Comparison of ENCODE assay signal across 23 mouse cellular contexts in the genomic region with DNA sequence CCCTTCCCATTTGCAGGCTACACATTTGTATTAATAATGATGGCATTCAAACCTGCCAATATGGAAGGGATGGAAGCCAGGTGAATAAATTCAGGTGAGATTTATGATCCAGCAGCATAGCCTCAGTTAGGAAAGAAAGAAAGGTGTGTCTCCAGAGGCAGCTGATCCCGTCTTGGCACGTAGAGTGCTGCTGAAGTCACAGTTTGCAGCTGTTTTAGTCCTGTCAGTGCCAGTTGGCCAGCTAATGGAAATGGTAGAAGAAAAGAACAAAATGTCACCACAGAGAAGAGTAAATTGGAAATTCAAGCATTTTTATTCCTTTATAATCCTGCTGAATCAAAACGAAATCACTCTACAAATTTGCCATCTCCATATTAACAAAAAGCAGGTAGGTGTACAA.
DNase-seq lines count a peak whose midpoint lies in the region; ATAC-seq and TF ChIP-seq lines count a peak whose summit lies in the region.
"Had no signal": no experiment of that assay in that cellular context is flagged by ENCODE, and none has a peak within 500 bp of the region (broad histone marks: within the 10 kb centered on the region; RNA-seq: fewer than 3 reads in every experiment).

No protein-coding gene starts in this region.

- H3K4me3 ChIP-seq in gastrocnemius, adult 2 months = no peak overlapping the region
- no peak overlapping the region for H3K4me3 ChIP-seq in limb, embryonic 13.5 days
- H3K4me3 ChIP-seq in limb, embryonic 10.5 days = no peak overlapping the region
- no peak overlapping the region for H3K4me3 ChIP-seq in limb, embryonic 14.5 days (replicated peaks; ENCODE audit: low read length)
- H3K4me3 ChIP-seq: embryonic facial prominence, embryonic 15.5 days; hindbrain, embryonic 12.5 days; hindbrain, embryonic 15.5 days had no signal

- no peak for TF ChIP-seq CTCF in gastrocnemius, adult 2 months (IDR thresholded peaks at IDR 0.05)

- TF ChIP-seq POLR2A in limb, embryonic 14.5 days (IDR thresholded peaks at IDR 0.05; ENCODE audit: borderline replicate concordance, extremely low read depth, insufficient read depth, insufficient read length) = no peak

- no peaks in the 10 kb centered on the region for H3K27me3 ChIP-seq in limb, embryonic 13.5 days
- H3K27me3 ChIP-seq in limb, embryonic 10.5 days (ENCODE audit: low read depth, poor library complexity, severe bottlenecking) = no peaks in the 10 kb centered on the region
- H3K27me3 ChIP-seq in limb, embryonic 14.5 days (ENCODE audit: control insufficient read depth, insufficient read depth, low read length) = no peaks in the 10 kb centered on the region
- H3K27me3 ChIP-seq: embryonic facial prominence, embryonic 15.5 days; hindbrain, embryonic 12.5 days; hindbrain, embryonic 15.5 days had no signal

- intact Hi-C loops in gastrocnemius, adult 2 months (cut with DNase I) = no loop called here

- H3K4me2 ChIP-seq in limb, embryonic 13.5 days (replicated peaks) = no peak overlapping the region
- no peak overlapping the region for H3K4me2 ChIP-seq in limb, embryonic 14.5 days (replicated peaks; ENCODE audit: low read depth, low read length, severe bottlenecking)
- H3K4me2 ChIP-seq: embryonic facial prominence, embryonic 15.5 days; heart, embryonic 11.5 days; hindbrain, embryonic 12.5 days; hindbrain, embryonic 15.5 days had no signal

- WGBS in limb, embryonic 13.5 days = 65% methylated on average over 3 of the region's 3 CpGs
- 85% methylated on average over 3 of the region's 3 CpGs for whole genome bisulfite sequencing in limb, embryonic 10.5 days
- WGBS in limb, embryonic 14.5 days = 59% methylated on average over 3 of the region's 3 CpGs

- no peak overlapping the region for H3K9ac ChIP-seq in limb, embryonic 13.5 days
- H3K9ac ChIP-seq in limb, embryonic 14.5 days (ENCODE audit: low read depth, low read length, severe bottlenecking) = no peak overlapping the region
- H3K9ac ChIP-seq: embryonic facial prominence, embryonic 15.5 days; forebrain, postnatal 0 days; hindbrain, embryonic 12.5 days; hindbrain, embryonic 15.5 days had no signal

- peak; percentile 29 for DNase-seq in gastrocnemius, adult 2 months
- DNase-seq in gastrocnemius, adult 8-10 months (ENCODE audit: low spot score in 2 of 2) = no peak
- DNase-seq in limb, embryonic 10.5 days (ENCODE audit: low spot score) = no peak
- DNase-seq in limb, embryonic 14.5 days (ENCODE audit: low spot score) = peak; percentile 21
- peak; percentile 40 for DNase-seq in skeletal muscle tissue, adult 2 months (ENCODE audit: low read depth, low spot score)
- DNase-seq in frontal cortex, adult 2 months (ENCODE audit: extremely low spot score in 1 of 2, low spot score in 1 of 2) = no peak
- DNase-seq: adrenal gland, adult 2 months; adrenal gland, postnatal 14 days; cerebellum, adult 11-12 months; cerebellum, adult 8-10 months; cerebellum, postnatal 10 days; cerebellum, postnatal 36 days; embryo, embryonic 11 days; forebrain, postnatal 0 days; heart, adult 11 months had no signal

- H3K9me3 ChIP-seq in limb, embryonic 13.5 days = no peaks in the 10 kb centered on the region
- no peaks in the 10 kb centered on the region for H3K9me3 ChIP-seq in limb, embryonic 10.5 days (replicated peaks)
- H3K9me3 ChIP-seq in limb, embryonic 14.5 days (ENCODE audit: control insufficient read depth, low read length) = no peaks in the 10 kb centered on the region
- H3K9me3 ChIP-seq: embryonic facial prominence, embryonic 15.5 days; hindbrain, embryonic 12.5 days; hindbrain, embryonic 15.5 days had no signal

- no peaks in the 10 kb centered on the region for H3K36me3 ChIP-seq in limb, embryonic 13.5 days
- H3K36me3 ChIP-seq in limb, embryonic 10.5 days = no peaks in the 10 kb centered on the region
- no peaks in the 10 kb centered on the region for H3K36me3 ChIP-seq in limb, embryonic 14.5 days (ENCODE audit: control insufficient read depth, insufficient read depth, low read length)
- H3K36me3 ChIP-seq: embryonic facial prominence, embryonic 15.5 days; hindbrain, embryonic 12.5 days; hindbrain, embryonic 15.5 days had no signal

- no peaks in the 10 kb centered on the region for H3K4me1 ChIP-seq in limb, embryonic 13.5 days
- no peaks in the 10 kb centered on the region for H3K4me1 ChIP-seq in limb, embryonic 10.5 days
- H3K4me1 ChIP-seq in limb, embryonic 14.5 days (ENCODE audit: control insufficient read depth, insufficient read depth, low read length) = no peaks in the 10 kb centered on the region
- H3K4me1 ChIP-seq: embryonic facial prominence, embryonic 15.5 days; hindbrain, embryonic 12.5 days; hindbrain, embryonic 15.5 days had no signal

- no peak overlapping the region for H3K27ac ChIP-seq in gastrocnemius, adult 2 months
- no peak overlapping the region for H3K27ac ChIP-seq in limb, embryonic 13.5 days
- H3K27ac ChIP-seq in limb, embryonic 10.5 days = no peak overlapping the region
- H3K27ac ChIP-seq in limb, embryonic 14.5 days (replicated peaks; ENCODE audit: low read depth, low read length) = no peak overlapping the region
- H3K27ac ChIP-seq: embryonic facial prominence, embryonic 15.5 days; hindbrain, embryonic 12.5 days; hindbrain, embryonic 15.5 days had no signal

- ATAC-seq in limb, embryonic 13.5 days (ENCODE audit: low FRiP score, low read depth) = peak; percentile 48; the same call in 1 of the 2 replicates
- no peak for ATAC-seq in limb, embryonic 14.5 days (ENCODE audit: low FRiP score, low read depth)
- ATAC-seq: CD4-positive, CD25-positive, alpha-beta regulatory T cell, adult 4 months; forebrain, embryonic 14.5 days; forebrain, postnatal 0 days; intestine, postnatal 0 days had no signal

Comparison
In these comparisons a context has a peak if more than half of its experiments do, and no peak if none do; other contexts are left out.
1. DNase-seq: peak in gastrocnemius, adult 2 months (single experiment), limb, embryonic 14.5 days (single experiment) and skeletal muscle tissue, adult 2 months (single experiment); none in gastrocnemius, adult 8-10 months (0 of 2), limb, embryonic 10.5 days (single experiment) and frontal cortex, adult 2 months (0 of 2).